Mouse (Mus musculus): ENCODE measurements at regions not wholly inside any gene's neighbourhood (a gene's known extent, or its start where the extent isn't known, plus 50 kb on each side); places are given as distances from the start of the nearest gene placed in this dataset.

DNA sequence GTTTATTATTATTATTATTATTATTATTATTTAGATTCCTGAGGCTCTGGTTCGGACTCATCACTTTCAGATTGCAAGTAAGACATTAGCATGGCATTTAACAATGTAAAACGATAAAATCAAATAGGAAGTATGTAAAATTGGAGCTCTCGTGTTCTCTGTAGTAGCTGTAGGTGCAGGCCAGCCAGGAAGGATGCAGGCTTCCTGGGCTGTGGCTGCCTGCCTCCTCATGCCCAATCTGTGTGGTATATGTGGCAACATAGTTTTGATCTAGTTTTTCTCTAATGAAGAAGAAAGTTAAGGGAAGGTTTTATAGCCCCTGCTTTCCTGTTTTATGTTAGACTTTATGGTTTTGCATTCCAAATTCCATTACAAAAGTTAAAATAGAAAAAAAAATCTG lies 275.6 kb downstream of the Ankrd50 start (continued):
- TF ChIP-seq POLR2AphosphoS2 (IDR thresholded peaks at IDR 0.05; ENCODE audit: low read length), result no peak

DNA sequence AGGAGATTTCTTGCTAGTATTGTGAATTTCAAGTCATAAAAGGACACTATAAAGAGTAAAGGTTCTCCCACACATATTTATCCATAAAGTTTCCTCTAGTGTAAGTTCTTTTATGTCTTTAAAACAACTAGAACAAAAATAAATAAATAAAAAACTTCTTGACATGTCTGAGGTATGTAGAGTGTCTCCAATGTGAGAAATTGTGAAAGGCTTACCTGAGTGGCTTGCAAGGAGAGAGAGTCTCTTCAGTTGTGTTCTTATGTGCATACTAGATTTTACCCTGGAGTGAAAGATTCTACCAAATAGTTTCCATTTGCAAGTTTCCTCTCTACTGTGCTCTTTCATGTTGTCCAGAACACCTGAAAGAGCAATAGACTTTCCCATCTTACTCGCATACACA lies 276.8 kb downstream of the Ankrd50 start:
- no peaks in the 10 kb centered on the region for H3K27me3 ChIP-seq (ENCODE audit: control insufficient read depth in 1 of 2, insufficient read depth in 2 of 2, low read length in 2 of 2)
- no peak for DNase-seq (ENCODE audit: low read depth, low spot score)
- H3K9me3 ChIP-seq (replicated peaks; ENCODE audit: insufficient read depth, low read length), result no peaks in the 10 kb centered on the region
- no peak overlapping the region for H3K27ac ChIP-seq (ENCODE audit: control insufficient read depth, low read depth, low read length)
- TF ChIP-seq TBP (IDR thresholded peaks at IDR 0.05; ENCODE audit: low read depth, low read length) (no peak), EP300 (IDR thresholded peaks at IDR 0.05; ENCODE audit: low read depth in 1 of 2, low read length in 2 of 2) (no peak), UBTF (IDR thresholded peaks at IDR 0.05; ENCODE audit: borderline replicate concordance, insufficient read depth, low read depth, low read length) (no peak), GABPA (IDR thresholded peaks at IDR 0.05; ENCODE audit: low read depth, low read length) (no peak)
- H3K36me3 ChIP-seq (ENCODE audit: control insufficient read depth in 1 of 2, insufficient read depth in 2 of 2, low read length in 2 of 2), result no peaks in the 10 kb centered on the region
- H3K79me2 ChIP-seq (ENCODE audit: control insufficient read depth, insufficient read depth, low read length, poor library complexity), result no peaks in the 10 kb centered on the region
- H3K4me1 ChIP-seq (ENCODE audit: control insufficient read depth in 1 of 2, insufficient read depth in 2 of 2, low read length in 2 of 2), result no peaks in the 10 kb centered on the region
- H3K4me3 ChIP-seq (ENCODE audit: control insufficient read depth in 1 of 2, insufficient read depth in 1 of 2, low read depth in 2 of 2, low read length in 2 of 2), result no peak overlapping the region
- no peak overlapping the region for H3K9ac ChIP-seq (ENCODE audit: control insufficient read depth, low read depth, low read length, poor library complexity, severe bottlenecking)

- Histone ChIP-seq H3K79me2 (ENCODE audit: control insufficient read depth, insufficient read depth, low read length, poor library complexity) (no peaks in the 10 kb centered on the region), H3K9ac (ENCODE audit: control insufficient read depth, low read depth, low read length, poor library complexity, severe bottlenecking) (no peak overlapping the region), H3K4me1 (ENCODE audit: control insufficient read depth in 1 of 2, insufficient read depth in 2 of 2, low read length in 2 of 2) (no peaks in the 10 kb centered on the region), H3K27ac (ENCODE audit: control insufficient read depth, low read depth, low read length) (no peak overlapping the region), H3K27me3 (ENCODE audit: control insufficient read depth in 1 of 2, insufficient read depth in 2 of 2, low read length in 2 of 2) (no peaks in the 10 kb centered on the region; a peak in 1 of 4 replicates), H3K4me3 (ENCODE audit: control insufficient read depth in 1 of 2, insufficient read depth in 1 of 2, low read depth in 2 of 2, low read length in 2 of 2) (peak overlapping the region; percentile 33 to 34; a peak in 3 of 4 replicates), H3K36me3 (ENCODE audit: control insufficient read depth in 1 of 2, insufficient read depth in 2 of 2, low read length in 2 of 2) (no peaks in the 10 kb centered on the region), H3K9me3 (replicated peaks; ENCODE audit: insufficient read depth, low read length) (no peaks in the 10 kb centered on the region)
- DNase-seq (ENCODE audit: low read depth, low spot score), result peak; percentile 13
- no peak for TF ChIP-seq E2F4 (IDR thresholded peaks at IDR 0.05; ENCODE audit: borderline replicate concordance, low read depth, low read length)
- TF ChIP-seq BHLHE40 (IDR thresholded peaks at IDR 0.05; ENCODE audit: borderline replicate concordance, low read depth, low read length), result no peak
- TF ChIP-seq SIN3A (IDR thresholded peaks at IDR 0.05; ENCODE audit: low read length), result no peak
- TF ChIP-seq HCFC1 (IDR thresholded peaks at IDR 0.05; ENCODE audit: low read depth, low read length), result no peak
- no peak for TF ChIP-seq MYC (IDR thresholded peaks at IDR 0.05; ENCODE audit: low read depth, low read length)
- no peak for TF ChIP-seq KAT2A (conservative IDR thresholded peaks at IDR 0.05; ENCODE audit: low read depth, low read length)
- no peak for TF ChIP-seq CHD2 (IDR thresholded peaks at IDR 0.05; ENCODE audit: low read length)
- no peak for TF ChIP-seq ELF1 (IDR thresholded peaks at IDR 0.05; ENCODE audit: low read depth, low read length)
- no peak for TF ChIP-seq USF1 (IDR thresholded peaks at IDR 0.05; ENCODE audit: low read depth, low read length)
- TF ChIP-seq TBP (IDR thresholded peaks at IDR 0.05; ENCODE audit: low read depth, low read length), result no peak
- no peak for TF ChIP-seq TAL1 (IDR thresholded peaks at IDR 0.05; ENCODE audit: low read length)
- TF ChIP-seq RCOR1 (IDR thresholded peaks at IDR 0.05; ENCODE audit: low read depth, low read length), result no peak
- no peak for TF ChIP-seq USF2 (IDR thresholded peaks at IDR 0.05; ENCODE audit: borderline replicate concordance in 1 of 2, insufficient read depth in 1 of 2, low read depth in 1 of 2, low read length in 2 of 2)
- no peak for TF ChIP-seq EP300 (IDR thresholded peaks at IDR 0.05; ENCODE audit: low read depth in 1 of 2, low read length in 2 of 2)
- no peak for TF ChIP-seq NRF1 (IDR thresholded peaks at IDR 0.05; ENCODE audit: insufficient read depth, low read depth, low read length, poor library complexity, severe bottlenecking)
- peak; percentile 55 for TF ChIP-seq SMC3 (IDR thresholded peaks at IDR 0.05; ENCODE audit: low read depth, low read length)
- TF ChIP-seq RAD21 (IDR thresholded peaks at IDR 0.05; ENCODE audit: low read depth, low read length), result peak; percentile 56
- TF ChIP-seq MEF2A (IDR thresholded peaks at IDR 0.05; ENCODE audit: extremely low read depth, insufficient replicate concordance, low read depth, low read length, poor library complexity, severe bottlenecking), result no peak
- TF ChIP-seq UBTF (IDR thresholded peaks at IDR 0.05; ENCODE audit: borderline replicate concordance, insufficient read depth, low read depth, low read length), result no peak
- peak; percentile 30; the same call in 1 of the 2 replicates for TF ChIP-seq ZC3H11A (IDR thresholded peaks at IDR 0.05; ENCODE audit: low read depth, low read length)
- no peak for TF ChIP-seq POLR2A (IDR thresholded peaks at IDR 0.05; ENCODE audit: control insufficient read depth in 1 of 2, insufficient read depth in 1 of 2, low read depth in 1 of 2, low read length in 2 of 2, poor library complexity in 1 of 2)
- TF ChIP-seq CTCF (IDR thresholded peaks at IDR 0.05 in 2 of 3, conservative IDR thresholded peaks at IDR 0.05 in 1 of 3; ENCODE audit: control insufficient read depth in 1 of 3, insufficient read depth in 1 of 3, low read depth in 2 of 3, low read length in 3 of 3, poor library complexity in 1 of 3, severe bottlenecking in 1 of 3), result peak; percentile 14 to 43 (median 34); a peak in 5 of 6 replicates
- no peak for TF ChIP-seq JUND (IDR thresholded peaks at IDR 0.05; ENCODE audit: low read depth, low read length)
- no peak for TF ChIP-seq NELFE (IDR thresholded peaks at IDR 0.05; ENCODE audit: low read depth, low read length)
- no peak for TF ChIP-seq CHD1 (IDR thresholded peaks at IDR 0.05; ENCODE audit: low read depth, low read length)
Observed at GRCm38 (mm10) chr3:38201861-38202656, 282.6 kb downstream of the Ankrd50 start.
